Mouse (Mus musculus): ENCODE measurements around the gene Snx4.
A peak's percentile ranks its signal among the peaks of the same experiment; 100 is the strongest.

The Snx4 gene

DNA sequence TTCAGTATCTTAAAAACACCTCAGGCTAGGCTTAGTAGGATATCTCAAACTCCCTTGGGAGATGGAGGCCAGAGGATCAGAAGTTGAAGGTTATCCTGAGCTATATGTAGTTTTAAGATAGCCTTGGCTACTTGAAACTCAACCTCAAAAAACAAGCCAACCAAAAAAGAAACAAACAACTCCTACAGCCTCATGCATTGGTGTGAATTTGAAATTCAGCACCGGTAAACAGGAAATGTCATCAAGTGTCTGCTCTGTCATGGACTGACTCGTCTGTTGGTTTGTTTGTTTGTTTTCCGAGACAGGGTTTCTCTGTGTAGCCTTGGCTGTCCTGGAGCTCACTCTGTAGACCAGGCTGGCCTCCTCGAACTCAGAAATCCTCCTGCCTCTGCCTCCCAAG is 20.6 kb downstream of the Snx4 start:
- no peak for DNase-seq (ENCODE audit: low spot score)

DNA sequence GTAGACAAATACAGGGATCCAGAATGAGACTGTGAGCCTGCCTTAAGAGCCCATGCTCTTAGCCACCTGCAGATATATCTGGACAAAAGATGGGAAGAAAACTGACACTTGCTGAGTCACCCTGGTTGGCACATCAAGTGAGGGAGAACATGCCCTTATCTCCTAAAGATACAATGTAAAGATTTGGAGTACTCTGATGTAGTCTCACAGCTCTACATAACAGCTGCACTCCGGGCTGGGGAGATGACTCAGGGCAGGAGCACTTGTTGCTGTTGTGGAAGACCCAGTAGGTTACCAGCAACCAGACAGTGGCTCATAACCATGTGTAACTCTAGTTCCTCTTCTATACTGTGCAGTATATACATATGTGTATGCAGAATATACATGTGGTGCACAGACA is 31.8 kb downstream of the Snx4 start:
- no peak for DNase-seq (ENCODE audit: low spot score)

DNA sequence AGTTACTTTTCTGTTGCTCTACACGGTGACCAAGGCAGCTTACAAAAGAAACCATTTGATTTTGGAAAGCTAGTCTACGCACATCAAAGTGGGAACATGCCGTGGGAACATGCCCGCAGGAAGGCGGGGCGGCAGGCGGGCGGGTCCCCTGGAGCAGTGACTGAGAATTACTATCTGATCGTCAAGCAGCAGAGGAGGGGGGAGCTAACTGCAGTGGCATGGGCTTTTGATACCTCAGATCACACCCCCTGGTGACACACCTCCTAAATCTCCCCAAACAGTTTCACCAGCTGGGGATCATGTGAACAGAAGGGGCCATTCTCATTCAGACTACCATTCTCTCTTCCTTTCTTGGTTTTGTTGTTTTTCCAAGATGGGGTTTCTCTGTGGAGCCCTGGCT is 37.3 kb downstream of the Snx4 start:
- no peak for DNase-seq (ENCODE audit: low spot score)

DNA sequence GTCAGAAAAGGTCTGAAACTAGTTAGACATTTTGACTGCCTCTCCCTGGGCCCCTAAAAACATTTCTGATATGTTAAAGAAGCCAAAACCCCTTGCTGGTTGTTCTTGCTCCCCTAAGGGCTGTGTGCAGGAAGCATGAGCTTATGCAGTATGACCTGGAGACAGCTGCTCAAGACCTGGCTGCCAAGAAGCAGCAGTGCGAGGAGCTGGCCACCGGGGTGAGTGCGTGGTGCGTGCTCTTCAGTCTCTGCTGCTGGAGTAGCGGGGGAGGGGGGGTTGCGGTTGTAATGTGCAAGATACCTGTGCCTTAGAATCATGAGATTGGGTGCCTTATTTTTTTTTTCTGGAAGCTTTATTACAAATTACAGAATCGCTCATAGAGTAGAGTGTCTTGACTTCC is 38.7 kb downstream of the Snx4 start:
- DNase-seq (ENCODE audit: low spot score) = no peak

DNA sequence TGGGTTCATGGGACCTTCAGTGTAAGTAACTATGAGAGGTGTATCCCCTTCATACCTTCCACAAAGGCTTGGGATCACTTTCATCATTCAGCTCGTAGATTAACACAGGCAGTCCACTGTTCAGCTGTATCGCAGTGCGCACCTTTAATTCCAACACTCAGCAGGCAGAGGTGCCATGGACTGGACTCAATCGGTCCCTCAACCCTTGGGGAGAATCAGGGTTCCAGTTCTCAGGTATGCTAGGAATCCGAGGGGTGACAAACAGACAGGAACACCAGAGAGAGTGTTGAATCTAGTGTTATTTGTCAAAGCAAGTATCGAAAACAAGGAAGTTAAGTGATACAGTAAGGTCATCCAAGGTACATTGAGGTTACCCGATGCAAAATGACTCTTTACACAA is 41.0 kb downstream of the Snx4 start:
- DNase-seq (ENCODE audit: low spot score) = no peak

DNA sequence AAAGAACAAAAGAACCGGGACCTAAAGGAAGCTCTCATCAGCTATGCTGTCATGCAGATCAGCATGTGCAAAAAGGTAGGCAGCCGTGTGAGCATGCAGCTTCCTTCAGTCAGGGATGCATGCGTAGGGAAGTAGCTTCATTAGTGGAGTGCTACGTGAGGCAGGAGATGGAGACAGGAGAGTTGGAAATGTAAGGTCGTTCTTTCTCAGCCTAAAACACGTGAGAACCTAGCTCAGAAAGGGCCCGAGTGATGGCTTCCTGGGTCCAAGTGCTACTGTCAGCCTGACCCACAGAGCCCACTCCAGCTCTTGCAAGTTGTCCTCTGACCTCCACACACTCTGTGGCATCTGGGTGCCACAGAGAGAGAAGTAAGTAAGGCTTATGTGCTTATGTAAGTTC is 43.4 kb downstream of the Snx4 start:
- DNase-seq (ENCODE audit: low spot score) = no peak

DNA sequence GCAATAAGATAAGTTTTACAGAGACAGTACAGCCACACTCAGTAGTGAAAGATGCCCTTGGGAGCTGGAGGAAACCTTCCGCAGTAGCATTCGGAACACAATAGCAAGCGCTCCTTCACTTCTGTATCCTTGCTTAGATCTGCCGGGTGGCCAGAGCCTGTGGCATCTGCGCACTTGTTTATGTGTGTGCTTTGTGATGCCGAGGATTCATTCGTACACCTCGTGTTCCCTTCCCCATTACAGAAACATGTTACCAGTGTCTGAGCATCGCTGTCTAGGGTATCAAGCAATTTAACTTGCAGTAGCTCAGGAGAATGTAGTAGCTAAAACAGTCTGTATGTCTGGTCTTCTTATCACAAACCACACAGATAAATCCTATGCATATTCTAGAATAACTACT is 44.1 kb downstream of the Snx4 start:
- no peak for DNase-seq (ENCODE audit: low spot score)

DNA sequence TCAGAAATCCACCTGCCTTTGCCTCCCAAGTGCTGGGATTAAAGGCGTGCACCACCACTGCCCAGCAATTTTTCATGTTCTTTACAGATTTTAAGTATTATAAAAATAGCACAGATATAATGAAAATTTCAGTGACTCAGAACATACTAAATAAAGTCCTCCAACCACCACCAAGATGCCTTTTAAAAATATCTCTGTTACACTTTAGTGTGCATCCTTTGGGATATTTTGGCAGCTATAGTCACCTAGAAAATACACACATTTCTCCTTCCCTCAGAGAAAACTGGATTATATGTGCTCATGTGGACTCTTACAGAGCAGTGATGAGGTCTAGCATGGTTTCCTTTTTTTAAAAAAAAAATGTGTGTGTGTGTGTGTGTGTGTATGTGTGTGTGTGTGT is 46.3 kb downstream of the Snx4 start:
- no peak for DNase-seq (ENCODE audit: low spot score)

DNA sequence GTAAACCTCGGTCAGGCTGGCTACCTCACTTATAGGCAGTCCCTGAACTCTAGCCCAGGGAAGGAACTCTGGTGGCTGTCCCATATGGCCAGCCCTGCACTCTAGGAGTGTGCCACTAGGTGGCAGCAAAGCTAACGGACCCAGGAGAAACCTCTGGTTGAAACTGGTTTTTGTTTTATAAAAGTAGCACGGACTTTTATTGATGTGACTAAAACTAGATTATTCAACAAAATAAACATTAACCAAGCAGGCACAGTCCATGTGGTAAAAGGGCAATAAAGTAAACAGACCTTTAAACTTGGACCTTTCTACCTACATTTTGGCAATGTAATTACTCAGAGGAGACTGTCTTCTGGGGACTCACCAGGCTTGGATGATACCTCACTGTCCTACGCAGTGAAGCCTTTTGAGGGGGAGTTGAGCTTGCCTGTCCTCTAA is 55.4 kb downstream of the Snx4 start:
- DNase-seq (ENCODE audit: low spot score) = peak; percentile 59

DNA sequence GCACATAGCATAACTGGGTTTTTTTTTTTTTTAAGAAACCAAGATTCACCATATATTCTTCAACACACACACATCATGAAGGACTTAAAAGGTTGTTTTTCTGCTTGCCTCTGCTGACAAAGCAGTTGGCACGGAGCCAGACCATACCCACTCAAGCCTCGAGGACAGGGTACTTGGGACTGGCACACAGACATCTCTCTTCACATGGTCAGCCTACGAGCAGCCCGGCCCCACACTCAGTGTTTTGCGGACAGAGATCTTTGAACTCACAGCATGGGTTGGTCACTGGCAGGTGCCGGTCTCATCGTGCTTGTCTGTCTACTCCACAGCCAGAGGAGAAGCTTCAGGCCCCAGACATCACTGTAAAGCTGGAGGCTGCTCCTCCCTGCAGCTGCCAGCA is 56.5 kb downstream of the Snx4 start:
- DNase-seq (ENCODE audit: low spot score) = no peak

DNA sequence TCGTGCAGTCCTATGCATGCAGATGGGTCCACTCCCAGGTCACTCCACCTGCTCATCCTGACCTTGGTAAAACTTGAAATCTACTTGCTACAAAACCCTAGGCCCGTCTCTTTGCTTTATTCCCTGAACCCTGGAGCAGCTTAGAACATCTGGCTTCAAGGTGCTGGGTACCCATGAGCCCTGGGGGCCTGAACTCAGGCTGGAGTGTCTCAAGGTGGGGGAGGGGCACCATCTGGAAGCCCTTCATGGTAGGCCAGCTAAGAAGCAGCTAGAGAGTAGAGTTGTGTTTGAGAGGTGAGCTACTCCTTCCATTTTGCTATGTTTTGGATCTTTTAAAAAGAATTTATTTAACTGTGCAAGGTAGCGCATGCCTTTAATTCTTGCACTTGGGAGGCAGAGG is 57.8 kb downstream of the Snx4 start:
- no peak for DNase-seq (ENCODE audit: low spot score)

DNA sequence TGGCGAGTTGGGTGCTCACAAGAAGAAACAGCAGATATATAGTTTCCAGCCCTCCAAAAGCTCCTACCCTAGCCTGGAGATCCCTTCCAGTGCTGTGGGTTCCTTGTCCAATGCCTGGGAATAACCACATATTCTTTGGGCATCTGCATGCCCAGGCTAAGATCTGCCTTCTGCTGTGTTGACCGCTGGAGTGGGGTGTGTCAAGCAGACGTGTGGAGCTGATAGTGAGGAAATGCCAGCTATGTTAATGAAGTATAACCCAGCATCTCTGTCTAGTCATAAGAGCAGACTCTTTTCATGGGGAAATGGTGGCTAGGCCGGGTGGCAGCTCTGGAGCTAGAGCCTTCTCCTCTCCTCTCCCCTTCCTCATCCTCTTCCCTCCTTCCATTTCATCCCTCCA is 64.4 kb downstream of the Snx4 start:
- DNase-seq (ENCODE audit: low spot score) = no peak

DNA sequence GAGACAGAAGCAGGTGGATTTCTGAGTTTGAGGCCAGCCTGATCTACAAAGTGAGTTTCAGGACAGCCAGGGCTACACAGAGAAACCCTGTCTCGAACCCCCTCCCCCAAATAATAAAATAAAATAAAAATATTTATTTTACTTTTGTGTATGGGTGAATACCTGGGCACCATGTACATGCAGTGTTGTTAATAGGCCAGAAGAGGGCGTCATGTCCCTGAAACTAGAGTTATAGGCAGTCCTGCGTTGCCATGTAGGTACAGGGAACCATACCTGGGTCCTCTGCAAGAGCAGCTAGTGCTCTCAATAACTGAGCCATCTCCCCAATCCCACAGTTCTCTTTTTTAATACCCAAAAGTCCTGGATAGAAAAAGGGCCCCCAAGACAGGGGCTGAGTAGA is 66.4 kb downstream of the Snx4 start:
- DNase-seq (ENCODE audit: low spot score) = no peak

DNA sequence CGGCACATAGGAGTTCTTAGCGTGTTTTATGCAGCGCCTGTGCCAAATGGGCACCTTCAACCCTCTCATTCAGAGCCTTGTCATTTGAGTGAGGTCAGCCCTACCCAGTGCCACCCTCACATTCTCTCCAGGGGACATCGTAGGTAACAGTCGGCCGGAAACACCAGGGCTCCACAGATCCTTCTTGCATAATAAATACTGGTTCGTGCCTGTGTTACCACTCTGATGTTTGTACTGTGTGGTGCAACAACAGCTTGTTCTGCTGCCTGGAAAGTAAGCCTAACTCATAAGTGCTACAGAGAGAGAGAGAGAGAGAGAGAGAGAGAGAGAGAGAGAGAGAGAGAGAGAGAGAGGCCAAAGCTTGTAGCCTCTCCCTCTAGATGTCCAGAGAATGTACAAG is 66.8 kb downstream of the Snx4 start:
- no peak for DNase-seq (ENCODE audit: low spot score)

DNA sequence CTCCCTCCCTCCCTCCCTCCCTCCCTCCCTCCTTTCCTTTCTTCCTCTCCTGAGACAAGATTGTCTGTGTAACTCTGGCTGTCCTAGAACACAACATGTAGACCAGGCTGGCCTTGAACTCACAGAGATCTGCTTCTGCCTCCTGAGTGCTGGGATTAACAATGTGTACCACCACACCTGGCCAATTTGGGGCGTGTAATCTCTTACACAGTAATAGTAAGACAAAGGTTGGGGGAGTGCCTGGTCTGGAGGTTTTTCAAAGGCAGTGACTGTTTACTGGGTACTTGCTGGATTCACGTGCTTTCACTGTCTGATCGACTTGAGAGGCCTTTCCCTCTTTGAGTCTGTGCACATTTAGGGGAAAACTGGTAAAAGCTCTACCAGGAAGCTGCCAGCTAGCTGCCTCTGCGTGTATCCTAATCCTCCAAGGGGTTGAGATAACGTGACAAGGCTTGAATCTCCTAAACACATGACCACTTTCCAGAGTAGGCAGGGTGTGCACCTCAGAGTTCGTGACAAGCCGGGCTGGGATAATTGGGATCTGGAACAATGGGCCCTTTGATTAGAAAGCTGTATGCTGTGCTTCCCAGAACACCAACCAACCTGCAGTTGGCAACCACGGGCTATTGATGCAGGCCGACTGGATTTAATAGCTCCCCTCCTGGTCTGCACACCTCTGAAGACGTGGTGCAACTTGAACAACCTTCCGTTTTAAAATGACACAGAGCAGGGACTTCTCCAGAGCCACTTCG is 74.6 kb downstream of the Snx4 start:
- DNase-seq (ENCODE audit: low spot score) = no peak

DNA sequence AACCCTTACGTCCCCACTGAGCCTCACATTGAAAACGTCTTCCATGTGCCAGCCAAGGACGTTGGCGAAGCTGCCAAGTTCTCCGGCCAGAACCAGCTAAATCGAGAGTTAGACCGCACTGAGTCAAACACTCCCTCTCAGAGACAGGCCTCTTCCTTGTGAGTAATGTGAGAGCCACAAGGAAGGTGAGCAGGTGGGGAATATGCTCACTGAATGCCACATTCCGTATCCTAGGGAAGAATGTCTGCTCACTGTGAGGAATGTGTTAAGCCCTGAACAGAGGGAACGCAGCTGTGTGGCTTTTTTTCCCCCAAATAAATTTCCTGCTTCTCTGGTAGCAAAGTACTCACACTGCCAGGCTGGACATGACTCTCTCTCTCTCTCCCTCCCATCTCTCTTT is 75.3 kb downstream of the Snx4 start:
- DNase-seq (ENCODE audit: low spot score) = no peak

DNA sequence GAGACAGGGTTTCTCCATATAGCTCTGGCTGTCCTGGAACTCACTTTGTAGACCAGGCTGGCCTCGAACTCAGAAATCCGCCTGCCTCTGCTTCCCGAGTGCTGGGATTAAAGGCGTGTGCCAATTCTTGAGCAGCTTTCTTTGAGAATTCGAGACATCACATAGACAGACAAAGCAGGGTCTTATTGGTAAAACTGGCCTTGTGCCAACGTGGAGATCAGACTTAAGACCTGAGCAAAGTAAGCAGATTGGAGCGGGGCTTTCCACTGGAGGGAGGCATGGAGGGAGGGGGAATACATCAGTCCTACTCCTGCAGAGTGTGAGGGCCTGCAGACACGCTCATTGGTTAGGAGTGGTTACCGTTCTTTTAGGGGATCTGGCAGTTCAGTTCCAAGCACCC is 75.9 kb downstream of the Snx4 start:
- DNase-seq (ENCODE audit: low spot score) = no peak

DNA sequence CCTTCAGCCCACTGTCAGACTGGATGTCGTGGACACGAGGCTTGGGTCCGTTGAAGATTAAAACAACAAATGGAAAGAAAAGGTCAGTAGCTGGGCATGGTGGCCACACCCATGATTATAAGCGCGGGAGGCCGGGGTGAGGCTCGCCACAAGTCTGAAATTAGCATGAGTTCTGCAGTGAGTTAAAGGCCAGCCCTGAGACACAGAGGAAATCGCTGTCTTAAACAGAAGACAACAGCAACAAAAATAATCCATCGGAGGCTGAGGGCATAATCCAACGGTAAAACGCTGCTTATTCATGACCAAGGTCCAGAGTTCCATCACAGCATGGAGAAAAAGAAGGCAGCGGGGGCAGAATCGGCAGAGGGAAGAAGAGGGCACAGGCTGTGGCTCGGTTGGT is 81.8 kb downstream of the Snx4 start:
- DNase-seq (ENCODE audit: low spot score) = no peak

DNA sequence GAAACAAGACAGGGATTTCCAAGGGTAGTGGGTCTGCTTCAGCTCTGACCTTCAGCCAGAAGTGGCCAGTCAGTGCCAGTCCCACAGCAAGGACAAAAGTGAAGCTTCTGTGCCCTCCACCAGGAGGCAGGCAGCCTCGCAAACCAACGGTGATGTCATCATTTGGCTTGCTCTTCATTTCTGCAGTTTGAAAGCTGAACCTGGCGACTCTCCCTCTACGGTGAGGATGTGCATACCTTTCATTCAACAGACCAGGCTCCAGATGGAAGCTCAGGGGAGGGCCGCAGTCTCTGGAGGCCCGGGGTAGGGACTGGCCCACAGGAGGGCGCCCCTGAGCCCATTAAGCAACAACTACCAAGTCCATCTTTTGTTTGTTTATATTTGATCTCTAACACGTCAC is 85.9 kb downstream of the Snx4 start:
- peak; percentile 32 for DNase-seq (ENCODE audit: low spot score)

DNA sequence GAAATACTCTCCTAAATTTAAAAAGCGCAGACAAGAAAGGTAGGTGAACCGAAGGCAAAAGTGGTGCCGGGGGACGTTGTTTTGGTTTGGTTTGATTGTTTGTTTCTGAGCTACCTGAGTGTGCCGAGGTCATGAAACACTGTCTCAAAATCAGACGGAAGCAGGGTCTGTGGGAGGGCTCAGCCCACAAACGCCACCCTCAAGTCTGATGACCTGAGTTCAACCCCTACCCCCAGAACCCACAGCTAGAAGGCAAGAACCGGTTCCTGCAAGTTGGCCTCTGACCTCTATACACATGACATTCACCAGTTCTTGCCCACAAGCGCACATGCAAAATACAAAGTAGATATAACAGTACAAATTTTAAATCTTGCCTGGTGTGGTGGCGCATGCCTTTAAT is 86.4 kb downstream of the Snx4 start:
- no peak for DNase-seq (ENCODE audit: low spot score)

DNA sequence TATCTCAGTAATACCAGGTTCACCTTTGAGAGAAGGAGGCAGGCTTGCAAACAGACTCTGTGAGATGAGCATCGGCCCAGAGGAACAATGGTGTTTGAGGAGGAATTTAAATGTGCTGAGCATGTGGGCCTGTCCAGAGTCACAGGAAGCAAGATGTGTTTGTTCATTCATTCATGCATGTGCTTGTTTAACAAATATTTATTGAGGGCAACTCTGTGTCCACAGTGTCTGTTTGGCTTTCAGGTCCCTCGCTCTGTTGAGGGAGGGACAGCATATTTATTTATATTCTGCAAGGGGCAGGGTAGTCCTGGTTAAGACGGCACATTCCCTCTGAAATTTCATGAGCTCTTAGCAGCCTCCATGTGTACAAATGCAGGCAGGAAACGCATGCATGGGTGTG is 87.2 kb downstream of the Snx4 start:
- DNase-seq (ENCODE audit: low spot score) = no peak

DNA sequence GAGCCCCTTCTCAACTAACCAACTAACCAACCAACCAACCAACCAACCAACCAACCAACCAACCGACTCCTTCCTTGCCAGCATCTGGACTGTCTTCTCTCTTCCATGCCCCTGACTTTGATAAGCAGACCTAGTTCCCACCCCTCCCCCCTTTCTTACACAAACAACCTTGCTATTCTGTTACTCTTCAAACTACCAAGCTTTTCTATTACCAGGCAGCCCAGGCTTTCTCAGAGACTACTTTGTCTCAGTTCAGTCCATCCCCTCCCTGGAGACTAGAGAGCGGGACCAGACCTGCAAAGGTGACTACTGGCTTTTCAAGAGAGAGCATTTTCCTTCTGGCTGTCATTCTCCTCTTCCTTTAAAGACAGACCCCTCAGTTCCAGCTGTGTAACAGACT is 88.2 kb downstream of the Snx4 start:
- DNase-seq (ENCODE audit: low spot score) = no peak

DNA sequence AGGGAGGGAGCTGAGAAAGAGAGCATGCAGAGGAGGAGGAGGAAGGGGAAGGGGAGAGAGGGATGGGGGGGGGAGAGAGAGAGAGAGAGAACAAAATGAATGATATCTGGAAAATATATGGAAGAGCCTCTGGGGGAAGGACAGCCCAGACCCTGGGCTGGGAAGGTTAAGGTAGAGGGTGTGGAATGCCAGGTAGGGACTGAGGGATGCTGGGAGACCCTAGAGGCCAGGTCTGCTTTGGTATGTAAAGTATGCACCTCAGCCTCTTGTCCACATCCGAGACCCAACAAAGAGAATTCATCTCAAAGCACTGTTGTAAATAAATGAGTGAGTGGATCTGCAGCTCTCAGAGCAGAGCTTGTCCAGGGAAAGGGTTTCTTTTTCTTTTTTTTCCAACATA is 91.1 kb downstream of the Snx4 start:
- DNase-seq (ENCODE audit: low spot score) = no peak

DNA sequence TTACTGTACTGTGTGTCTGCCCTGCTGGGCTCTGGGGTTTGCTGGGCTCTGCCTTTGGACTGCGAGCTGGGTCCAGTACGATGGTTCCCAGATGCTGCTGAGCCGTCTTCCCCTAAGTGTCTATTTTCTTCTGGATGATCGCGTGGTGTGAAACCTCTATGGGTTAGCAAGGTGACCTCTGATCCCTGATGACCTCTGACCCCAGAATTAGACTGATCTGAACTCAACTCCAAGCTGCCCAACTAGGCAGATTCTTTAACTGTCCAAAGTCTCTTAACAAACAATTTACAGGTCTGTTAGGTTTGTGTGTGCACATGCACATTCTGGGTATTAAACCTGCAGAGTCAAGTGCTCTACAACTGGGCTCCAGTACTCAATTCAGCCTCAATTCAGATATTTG is 91.9 kb downstream of the Snx4 start:
- no peak for DNase-seq (ENCODE audit: low spot score)

DNA sequence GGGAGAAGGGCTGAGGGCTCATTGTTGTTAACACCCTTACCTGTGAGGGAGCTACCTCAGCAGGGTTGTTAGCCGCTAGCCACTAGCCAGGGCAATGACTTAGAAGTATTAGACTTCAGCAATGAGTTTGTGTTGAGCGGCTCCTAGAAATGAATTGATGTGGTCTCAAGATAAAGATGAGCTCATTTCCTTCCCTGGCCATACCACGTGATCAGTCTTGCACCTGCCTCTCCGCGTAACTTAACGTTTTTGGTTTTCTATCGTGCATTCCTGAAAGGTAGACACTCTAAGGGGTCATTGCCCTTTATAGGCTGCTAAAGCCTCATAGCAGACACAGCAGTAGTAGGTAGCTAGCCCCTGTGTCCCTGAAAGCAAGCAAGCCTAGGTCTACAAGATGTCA is 92.4 kb downstream of the Snx4 start:
- no peak for DNase-seq (ENCODE audit: low spot score)
